Mouse (Mus musculus) heart, postnatal 10 days (tissue): ENCODE measurements around the gene Xk. TPM values are rescaled to one million over a fixed set of nuclear protein-coding genes. Genes with fewer than 3 reads are reported as not detected.
"Not testable (repeated sequence)": the region's sequence is repeated elsewhere in the genome, so short reads cannot be mapped to it uniquely, and the experiment has no call there.

Source experiments
- DNase-seq, 2 experiments: peaks; one replicate each; pipeline ENCODE4 v3.0.0; 2021
- intact Hi-C: fragments of 180-260 bp; cut with DNase I; formaldehyde crosslinking; loops from one replicate; pipeline ENCODE4 v1.15.1; 2025
- total RNA-seq, 2 experiments: library from RNA; stranded (reverse); gene quantifications; 2 replicates each; pipeline ENCODE4 v1.2.3; 2021

Gene Xk
- 1 to 10 TPM; 4.2 to 4.7 TPM for total RNA-seq

- peak; percentile 54 to 59 for DNase-seq
- intact Hi-C loops, result no loop called here
Observed at GRCm38 (mm10) chrX:9272460-9273361, at the start of gene Xk. Gene Xk (plus strand): TSS chrX:9272756.

GRCm38 (mm10) chrX:9227105-9227504 lies 45.5 kb upstream of the Xk start:
- DNase-seq, result no peak
- intact Hi-C loops, result no loop called here

- DNase-seq, result no peak
- intact Hi-C loops, result no loop called here
Observed at GRCm38 (mm10) chrX:9240737-9241591, 31.6 kb upstream of the Xk start.

- intact Hi-C loops, result no loop called here
- peak; percentile 5 to 10 for DNase-seq
Observed at GRCm38 (mm10) chrX:9243381-9243864, 29.1 kb upstream of the Xk start.

- intact Hi-C loops, result no loop called here
- DNase-seq, result no peak
Observed at GRCm38 (mm10) chrX:9244603-9245336, 27.8 kb upstream of the Xk start.

- intact Hi-C loops, result no loop called here
- DNase-seq, result no peak
Observed at GRCm38 (mm10) chrX:9248911-9249310, 23.6 kb upstream of the Xk start.

- intact Hi-C loops, result no loop called here
- DNase-seq, result no peak
Observed at GRCm38 (mm10) chrX:9253990-9254389, 18.6 kb upstream of the Xk start.

- no peak for DNase-seq
- intact Hi-C loops, result no loop called here
Observed at GRCm38 (mm10) chrX:9254901-9255300, 17.7 kb upstream of the Xk start.

- intact Hi-C loops, result no loop called here
- no peak for DNase-seq
Observed at GRCm38 (mm10) chrX:9256766-9257165, 15.8 kb upstream of the Xk start, which contains the start of gene Gm14862. Gene Gm14862 (minus strand): TSS chrX:9256899.

GRCm38 (mm10) chrX:9257831-9258230 lies 14.7 kb upstream of the Xk start:
- intact Hi-C loops, result no loop called here
- DNase-seq, result no peak

GRCm38 (mm10) chrX:9259267-9259666 lies 13.3 kb upstream of the Xk start:
- intact Hi-C loops, result no loop called here
- DNase-seq, result no peak

GRCm38 (mm10) chrX:9271112-9271511 lies 1.4 kb upstream of the Xk start:
- DNase-seq, result peak; percentile 19 to 29
- intact Hi-C loops, result no loop called here

GRCm38 (mm10) chrX:9271947-9272459 lies 553 bp upstream of the Xk start:
- DNase-seq, result no peak
- intact Hi-C loops, result no loop called here

GRCm38 (mm10) chrX:9273377-9274002 lies 934 bp downstream of the Xk start:
- DNase-seq, result no peak
- intact Hi-C loops, result no loop called here

GRCm38 (mm10) chrX:9274321-9274720 lies 1.8 kb downstream of the Xk start:
- DNase-seq, result no peak
- intact Hi-C loops, result no loop called here

- intact Hi-C loops, DNase-seq: not testable (repeated sequence)
Observed at GRCm38 (mm10) chrX:9283464-9283863, 10.9 kb downstream of the Xk start, which contains the start of gene H2al1m. Gene H2al1m (plus strand): TSS chrX:9283764.

GRCm38 (mm10) chrX:9293140-9293829 lies 20.7 kb downstream of the Xk start:
- intact Hi-C loops, result not testable (repeated sequence)

GRCm38 (mm10) chrX:9298413-9298864 lies 25.9 kb downstream of the Xk start:
- intact Hi-C loops, result no loop called here

More at GRCm38 (mm10) chrX:9293140-9293829, 20.7 kb downstream of the Xk start:
- not testable (repeated sequence) for DNase-seq

GRCm38 (mm10) chrX:9302791-9303190 lies 30.2 kb downstream of the Xk start:
- DNase-seq, result no peak
- intact Hi-C loops, result no loop called here

More at GRCm38 (mm10) chrX:9298413-9298864, 25.9 kb downstream of the Xk start:
- DNase-seq, result no peak
